Mouse (Mus musculus): Measurements from ENCODE around the gene Gm20388. TPM values are rescaled to one million over a fixed set of nuclear protein-coding genes. Genes with fewer than 3 reads are reported as not detected.

Gm20388 gene
- polyA plus RNA-seq, 1 experiment from 2014 or later: not detected

- no peaks in the 10 kb centered on the region for H3K36me3 ChIP-seq (ENCODE audit: control insufficient read depth, insufficient read depth)
- H3K4me3 ChIP-seq (ENCODE audit: low read depth, low read length): peak overlapping the region; percentile 13; the same call in 1 of the 2 replicates
- TF ChIP-seq CTCF (IDR thresholded peaks at IDR 0.05; ENCODE audit: low read depth): no peak
- WGBS: 10% methylated on average over 22 of the region's 22 CpGs
- no peak overlapping the region for H3K9ac ChIP-seq (ENCODE audit: low read depth, low read length)
- H3K27ac ChIP-seq (ENCODE audit: low read depth, low read length): peak overlapping the region; percentile 68; the same call in 1 of the 2 replicates
- H3K4me1 ChIP-seq (replicated peaks; ENCODE audit: control insufficient read depth, insufficient read depth, low read length): peaks cover 11% of the 10 kb centered on the region; the same call in 1 of the 2 replicates
- no peaks in the 10 kb centered on the region for H3K9me3 ChIP-seq (ENCODE audit: control insufficient read depth)
- peak; percentile 72 for ATAC-seq
- H3K27me3 ChIP-seq (replicated peaks; ENCODE audit: control insufficient read depth, insufficient read depth, low read length): no peaks in the 10 kb centered on the region
- peak overlapping the region; percentile 55 for H3K4me2 ChIP-seq (replicated peaks; ENCODE audit: low read depth)
Observed at GRCm38 (mm10) chr8:120693861-120694493, 783.3 kb downstream of the Gm20388 start.

- Histone ChIP-seq H3K36me3 (ENCODE audit: control insufficient read depth, insufficient read depth) (no peaks in the 10 kb centered on the region), H3K4me1 (replicated peaks; ENCODE audit: control insufficient read depth, insufficient read depth, low read length) (peaks cover 14% of the 10 kb centered on the region), H3K4me3 (ENCODE audit: low read depth, low read length) (no peak overlapping the region), H3K27me3 (replicated peaks; ENCODE audit: control insufficient read depth, insufficient read depth, low read length) (no peaks in the 10 kb centered on the region), H3K9me3 (ENCODE audit: control insufficient read depth) (no peaks in the 10 kb centered on the region), H3K9ac (ENCODE audit: low read depth, low read length) (no peak overlapping the region), H3K27ac (ENCODE audit: low read depth, low read length) (no peak overlapping the region; the same call in 1 of the 2 replicates), H3K4me2 (replicated peaks; ENCODE audit: low read depth) (no peak overlapping the region)
- ATAC-seq: no peak
- no peak for TF ChIP-seq CTCF (IDR thresholded peaks at IDR 0.05; ENCODE audit: low read depth)
- WGBS: 58% methylated on average over 13 of the region's 13 CpGs
Observed at GRCm38 (mm10) chr8:120696401-120697153, 785.9 kb downstream of the Gm20388 start.

GRCm38 (mm10) chr8:120697154-120697978, 786.7 kb downstream of the Gm20388 start:
- Histone ChIP-seq H3K9me3 (ENCODE audit: control insufficient read depth) (no peaks in the 10 kb centered on the region), H3K36me3 (ENCODE audit: control insufficient read depth, insufficient read depth) (no peaks in the 10 kb centered on the region), H3K4me2 (replicated peaks; ENCODE audit: low read depth) (no peak overlapping the region), H3K9ac (ENCODE audit: low read depth, low read length) (no peak overlapping the region), H3K27me3 (replicated peaks; ENCODE audit: control insufficient read depth, insufficient read depth, low read length) (no peaks in the 10 kb centered on the region), H3K4me3 (ENCODE audit: low read depth, low read length) (no peak overlapping the region), H3K4me1 (replicated peaks; ENCODE audit: control insufficient read depth, insufficient read depth, low read length) (peaks cover 14% of the 10 kb centered on the region), H3K27ac (ENCODE audit: low read depth, low read length) (peak overlapping the region; percentile 28; the same call in 1 of the 2 replicates)
- no peak for TF ChIP-seq CTCF (IDR thresholded peaks at IDR 0.05; ENCODE audit: low read depth)
- no peak for ATAC-seq
- WGBS: 44% methylated on average over 17 of the region's 17 CpGs

GRCm38 (mm10) chr8:120697979-120698272, 787.3 kb downstream of the Gm20388 start:
- Histone ChIP-seq H3K36me3 (ENCODE audit: control insufficient read depth, insufficient read depth) (no peaks in the 10 kb centered on the region), H3K4me1 (replicated peaks; ENCODE audit: control insufficient read depth, insufficient read depth, low read length) (peaks cover 14% of the 10 kb centered on the region), H3K27me3 (replicated peaks; ENCODE audit: control insufficient read depth, insufficient read depth, low read length) (no peaks in the 10 kb centered on the region), H3K27ac (ENCODE audit: low read depth, low read length) (no peak overlapping the region), H3K9me3 (ENCODE audit: control insufficient read depth) (no peaks in the 10 kb centered on the region), H3K9ac (ENCODE audit: low read depth, low read length) (no peak overlapping the region), H3K4me3 (ENCODE audit: low read depth, low read length) (no peak overlapping the region), H3K4me2 (replicated peaks; ENCODE audit: low read depth) (no peak overlapping the region)
- no peak for ATAC-seq
- TF ChIP-seq CTCF (IDR thresholded peaks at IDR 0.05; ENCODE audit: low read depth): peak; percentile 72

- WGBS: 69% methylated on average over 7 of the region's 7 CpGs
- H3K9me3 ChIP-seq (ENCODE audit: control insufficient read depth): no peaks in the 10 kb centered on the region
- no peak for TF ChIP-seq CTCF (IDR thresholded peaks at IDR 0.05; ENCODE audit: low read depth)
Observed at GRCm38 (mm10) chr8:120698426-120698825, 787.8 kb downstream of the Gm20388 start.

GRCm38 (mm10) chr8:120699079-120699478, 788.4 kb downstream of the Gm20388 start:
- Histone ChIP-seq H3K9me3 (ENCODE audit: control insufficient read depth) (no peaks in the 10 kb centered on the region), H3K27ac (ENCODE audit: low read depth, low read length) (no peak overlapping the region), H3K4me3 (ENCODE audit: low read depth, low read length) (no peak overlapping the region), H3K9ac (ENCODE audit: low read depth, low read length) (no peak overlapping the region), H3K27me3 (replicated peaks; ENCODE audit: control insufficient read depth, insufficient read depth, low read length) (no peaks in the 10 kb centered on the region), H3K4me2 (replicated peaks; ENCODE audit: low read depth) (no peak overlapping the region), H3K4me1 (replicated peaks; ENCODE audit: control insufficient read depth, insufficient read depth, low read length) (peaks cover 10% of the 10 kb centered on the region), H3K36me3 (ENCODE audit: control insufficient read depth, insufficient read depth) (no peaks in the 10 kb centered on the region)
- 72% methylated on average over 6 of the region's 6 CpGs for WGBS
- no peak for TF ChIP-seq CTCF (IDR thresholded peaks at IDR 0.05; ENCODE audit: low read depth)
- ATAC-seq: no peak

More at GRCm38 (mm10) chr8:120698426-120698825, 787.8 kb downstream of the Gm20388 start:
- Histone ChIP-seq H3K9ac (ENCODE audit: low read depth, low read length) (no peak overlapping the region), H3K27ac (ENCODE audit: low read depth, low read length) (no peak overlapping the region), H3K36me3 (ENCODE audit: control insufficient read depth, insufficient read depth) (no peaks in the 10 kb centered on the region), H3K27me3 (replicated peaks; ENCODE audit: control insufficient read depth, insufficient read depth, low read length) (no peaks in the 10 kb centered on the region), H3K4me2 (replicated peaks; ENCODE audit: low read depth) (no peak overlapping the region), H3K4me3 (ENCODE audit: low read depth, low read length) (no peak overlapping the region), H3K4me1 (replicated peaks; ENCODE audit: control insufficient read depth, insufficient read depth, low read length) (peaks cover 14% of the 10 kb centered on the region)
- ATAC-seq: no peak
